Comparison of ENCODE assay signal across 14 mouse cellular contexts in the genomic region with DNA sequence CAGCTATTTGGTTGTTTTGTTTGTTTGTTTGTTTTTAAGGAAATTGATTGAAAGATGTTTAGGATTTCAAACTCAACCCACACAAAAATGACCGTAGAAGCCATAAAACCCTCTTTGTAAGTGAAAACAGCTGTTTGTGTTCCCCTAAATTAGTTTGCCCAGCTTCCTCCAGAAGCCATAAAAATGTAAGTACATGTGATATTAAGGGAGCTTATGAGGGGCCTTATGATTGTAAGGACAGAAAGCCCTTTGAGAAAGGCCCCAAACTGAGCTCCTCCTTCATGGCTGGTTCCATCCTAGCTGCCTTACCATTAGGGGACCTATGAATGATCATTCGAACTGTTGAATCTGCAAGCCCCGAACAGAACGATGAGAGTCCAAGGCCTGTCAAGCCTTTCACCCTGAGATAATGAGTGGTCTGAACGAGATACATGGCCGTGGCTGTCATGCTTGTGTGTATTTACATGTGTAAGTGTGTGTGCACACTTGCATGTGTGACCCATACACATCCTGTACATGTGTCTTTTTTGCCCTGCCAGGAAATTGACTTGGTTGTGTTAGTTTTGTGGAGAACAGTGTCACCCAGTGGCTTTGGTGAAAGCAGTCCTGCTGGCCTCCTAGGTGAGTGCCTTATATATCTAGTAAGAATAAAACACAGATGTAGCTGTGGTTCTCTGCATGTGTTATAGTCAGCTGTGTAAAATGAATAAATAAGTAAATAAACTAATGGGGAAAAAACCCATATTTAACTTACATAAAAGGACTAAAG. TPM values are rescaled to one million over a fixed set of nuclear protein-coding genes. Genes with fewer than 3 reads are reported as not detected.
DNase-seq lines count a peak whose midpoint lies in the region; ATAC-seq and TF ChIP-seq lines count a peak whose summit lies in the region.
"Had no signal": no experiment of that assay in that cellular context is flagged by ENCODE, and none has a peak within 500 bp of the region (broad histone marks: within the 10 kb centered on the region; RNA-seq: fewer than 3 reads in every experiment).

No protein-coding gene starts in this region.

- H3K27me3 ChIP-seq in kidney, postnatal 0 days (ENCODE audit: insufficient read depth, low read length) = no peaks in the 10 kb centered on the region
- H3K27me3 ChIP-seq in midbrain, postnatal 0 days (ENCODE audit: insufficient read depth, low read length) = no peaks in the 10 kb centered on the region
- peaks cover under 1% of the 10 kb centered on the region for H3K27me3 ChIP-seq in midbrain, embryonic 11.5 days (ENCODE audit: control insufficient read depth, insufficient read depth, low read length)
- H3K27me3 ChIP-seq in stomach, postnatal 0 days (ENCODE audit: control insufficient read depth, insufficient read depth, low read length) = no peaks in the 10 kb centered on the region
- H3K27me3 ChIP-seq: hindbrain, embryonic 12.5 days; liver, embryonic 15.5 days; stomach, embryonic 15.5 days had no signal

- TF ChIP-seq CTCF in kidney, postnatal 0 days (IDR thresholded peaks at IDR 0.05; ENCODE audit: low read depth) = peak; percentile 60
- peak; percentile 67 for TF ChIP-seq CTCF in midbrain, postnatal 0 days (IDR thresholded peaks at IDR 0.05)
- peak; percentile 69 for TF ChIP-seq CTCF in stomach, postnatal 0 days (IDR thresholded peaks at IDR 0.05; ENCODE audit: low read depth)

- WGBS in kidney, postnatal 0 days = 66% methylated on average over 6 of the region's 6 CpGs
- 93% methylated on average over 6 of the region's 6 CpGs for WGBS in midbrain, postnatal 0 days
- WGBS in midbrain, embryonic 11.5 days = 90% methylated on average over 6 of the region's 6 CpGs
- 83% methylated on average over 6 of the region's 6 CpGs for WGBS in stomach, postnatal 0 days

- H3K4me2 ChIP-seq in kidney, postnatal 0 days (ENCODE audit: low read length) = peak overlapping the region; percentile 6; the same call in 1 of the 2 replicates
- no peak overlapping the region for H3K4me2 ChIP-seq in midbrain, postnatal 0 days (ENCODE audit: low read depth, low read length, poor library complexity, severe bottlenecking)
- H3K4me2 ChIP-seq in midbrain, embryonic 11.5 days = no peak overlapping the region
- no peak overlapping the region for H3K4me2 ChIP-seq in stomach, postnatal 0 days (replicated peaks; ENCODE audit: low read depth)
- H3K4me2 ChIP-seq: hindbrain, embryonic 12.5 days; liver, embryonic 15.5 days; stomach, embryonic 15.5 days had no signal

- no peaks in the 10 kb centered on the region for H3K4me1 ChIP-seq in kidney, postnatal 0 days (replicated peaks; ENCODE audit: insufficient read depth, low read length)
- no peaks in the 10 kb centered on the region for H3K4me1 ChIP-seq in midbrain, postnatal 0 days (ENCODE audit: insufficient read depth, low read length)
- no peaks in the 10 kb centered on the region for H3K4me1 ChIP-seq in midbrain, embryonic 11.5 days (ENCODE audit: control insufficient read depth, insufficient read depth, low read length)
- no peaks in the 10 kb centered on the region for H3K4me1 ChIP-seq in stomach, postnatal 0 days (replicated peaks; ENCODE audit: control insufficient read depth, insufficient read depth)
- H3K4me1 ChIP-seq: liver, embryonic 15.5 days had no signal

- no peak overlapping the region for H3K27ac ChIP-seq in kidney, postnatal 0 days
- H3K27ac ChIP-seq in midbrain, postnatal 0 days (ENCODE audit: low read depth, low read length) = no peak overlapping the region
- H3K27ac ChIP-seq in midbrain, embryonic 11.5 days (ENCODE audit: low read depth, low read length) = no peak overlapping the region
- H3K27ac ChIP-seq in stomach, postnatal 0 days (replicated peaks) = no peak overlapping the region
- H3K27ac ChIP-seq: hindbrain, embryonic 12.5 days; liver, embryonic 15.5 days; stomach, embryonic 15.5 days had no signal

- H3K9ac ChIP-seq in kidney, postnatal 0 days (ENCODE audit: low read depth, low read length) = no peak overlapping the region
- H3K9ac ChIP-seq in midbrain, postnatal 0 days (replicated peaks; ENCODE audit: low read length, poor library complexity, severe bottlenecking) = no peak overlapping the region
- H3K9ac ChIP-seq in midbrain, embryonic 11.5 days (ENCODE audit: low read length) = no peak overlapping the region
- no peak overlapping the region for H3K9ac ChIP-seq in stomach, postnatal 0 days (ENCODE audit: low read length)
- H3K9ac ChIP-seq: hindbrain, embryonic 12.5 days; liver, embryonic 15.5 days; stomach, embryonic 15.5 days had no signal

- intact Hi-C loops in gastrocnemius, postnatal 14 days (cut with DNase I; ENCODE audit: low total_unique reads) = no loop called here

- ATAC-seq in kidney, postnatal 0 days (replicated peaks; ENCODE audit: low FRiP score, low read depth) = no peak
- ATAC-seq in midbrain, postnatal 0 days (ENCODE audit: low FRiP score) = no peak; the same call in 1 of the 2 replicates
- ATAC-seq in midbrain, embryonic 11.5 days (ENCODE audit: low FRiP score) = no peak
- no peak for ATAC-seq in stomach, postnatal 0 days (ENCODE audit: low FRiP score, low TSS enrichment)

- no peak for TF ChIP-seq EP300 in stomach, postnatal 0 days (optimal IDR thresholded peaks at IDR 0.05)

- no peak overlapping the region for H3K4me3 ChIP-seq in kidney, postnatal 0 days (replicated peaks; ENCODE audit: low read depth, low read length)
- no peak overlapping the region for H3K4me3 ChIP-seq in midbrain, postnatal 0 days (ENCODE audit: low read depth, low read length)
- H3K4me3 ChIP-seq in midbrain, embryonic 11.5 days (ENCODE audit: low read depth, low read length) = no peak overlapping the region
- no peak overlapping the region for H3K4me3 ChIP-seq in stomach, postnatal 0 days (ENCODE audit: low read depth, low read length)
- H3K4me3 ChIP-seq: hindbrain, embryonic 12.5 days; liver, embryonic 15.5 days; stomach, embryonic 15.5 days had no signal

- DNase-seq in gastrocnemius, adult 18-20 months (ENCODE audit: low spot score) = peak; percentile 4
- DNase-seq in gastrocnemius, postnatal 14 days = no peak
- DNase-seq in kidney, postnatal 0 days (ENCODE audit: low spot score) = peak; percentile 73
- no peak for DNase-seq in kidney, adult 11 months
- DNase-seq in midbrain, postnatal 0 days (ENCODE audit: low spot score) = peak; percentile 42
- no peak for DNase-seq in midbrain, embryonic 11.5 days (ENCODE audit: low spot score, missing footprints)
- no peak for DNase-seq in stomach, postnatal 0 days (ENCODE audit: low spot score)
- DNase-seq in T-cell, adult 2 months (ENCODE audit: low spot score) = no peak
- DNase-seq: gastrocnemius, postnatal 10 days; right cerebral cortex, postnatal 4 days; thymus, postnatal 4 days had no signal

- no peaks in the 10 kb centered on the region for H3K9me3 ChIP-seq in kidney, postnatal 0 days (replicated peaks; ENCODE audit: low read length)
- H3K9me3 ChIP-seq in midbrain, postnatal 0 days (ENCODE audit: low read length) = no peaks in the 10 kb centered on the region
- H3K9me3 ChIP-seq in midbrain, embryonic 11.5 days (ENCODE audit: control insufficient read depth, low read length) = no peaks in the 10 kb centered on the region
- no peaks in the 10 kb centered on the region for H3K9me3 ChIP-seq in stomach, postnatal 0 days (ENCODE audit: control insufficient read depth, low read length)
- H3K9me3 ChIP-seq: hindbrain, embryonic 12.5 days; liver, embryonic 15.5 days; stomach, embryonic 15.5 days had no signal

- H3K36me3 ChIP-seq in kidney, postnatal 0 days (ENCODE audit: insufficient read depth, low read length) = no peaks in the 10 kb centered on the region
- no peaks in the 10 kb centered on the region for H3K36me3 ChIP-seq in midbrain, postnatal 0 days (ENCODE audit: insufficient read depth, low read length)
- no peaks in the 10 kb centered on the region for H3K36me3 ChIP-seq in midbrain, embryonic 11.5 days (ENCODE audit: control insufficient read depth, insufficient read depth, low read length)
- no peaks in the 10 kb centered on the region for H3K36me3 ChIP-seq in stomach, postnatal 0 days (ENCODE audit: control insufficient read depth, insufficient read depth, low read length)
- H3K36me3 ChIP-seq: hindbrain, embryonic 12.5 days; liver, embryonic 15.5 days; stomach, embryonic 15.5 days had no signal

RNA-seq across cellular contexts. Expression of gene Pde3a, which starts 8.5 kb away (rescaled TPM):
- 1 to 10 TPM; 2.4 to 2.6 TPM for total RNA-seq in gastrocnemius, adult 18-20 months (2021)
- 1 to 10 TPM; 5.7 TPM for total RNA-seq in gastrocnemius, postnatal 14 days (2021)
- polyA plus RNA-seq in kidney, postnatal 0 days (2015; fragmentation: Nextera tagmentation; extraction: Ambion mirVana) = 9.9 and 10.3 TPM in 2 replicates
- 11.2 and 12.1 TPM in 2 replicates for total RNA-seq in midbrain, postnatal 0 days (2014; rRNA removed)
- 1.5 and 2.0 TPM in 2 replicates for polyA plus RNA-seq in midbrain, postnatal 0 days (2015; fragmentation: Nextera tagmentation; extraction: Ambion mirVana)
- polyA plus RNA-seq in midbrain, embryonic 11.5 days (2014; fragmentation: Nextera tagmentation; extraction: Ambion mirVana) = 1.2 and 2.1 TPM in 2 replicates
- 4.0 and 4.1 TPM in 2 replicates for polyA plus RNA-seq in stomach, postnatal 0 days (2015; fragmentation: Nextera tagmentation; extraction: Ambion mirVana)

Comparison
In these comparisons a context has a peak if more than half of its experiments do, and no peak if none do; other contexts are left out.
1. DNase-seq: peak in gastrocnemius, adult 18-20 months (single experiment), kidney, postnatal 0 days (single experiment) and midbrain, postnatal 0 days (single experiment); none in gastrocnemius, postnatal 14 days (single experiment), kidney, adult 11 months (single experiment), midbrain, embryonic 11.5 days (single experiment), stomach, postnatal 0 days (single experiment) and T-cell, adult 2 months (single experiment).
2. Peak in every context shown above with its lines, with median percentiles within 50 percentile points of each other: CTCF ChIP-seq.